ENCODE assay signal across 8 mouse cellular contexts in genomic region chr5:53049046-53049445, GRCm38 (mm10). TPM values are rescaled to one million over a fixed set of nuclear protein-coding genes. Genes with fewer than 3 reads are reported as not detected.
DNase-seq lines count a peak whose midpoint lies in the region; ATAC-seq lines count a peak whose summit lies in the region.

No protein-coding gene starts in this region.

- H3K4me1 ChIP-seq in heart, embryonic 12.5 days (replicated peaks), result peaks cover 5% of the 10 kb centered on the region
- H3K4me1 ChIP-seq in embryonic facial prominence, embryonic 14.5 days (ENCODE audit: control insufficient read depth, insufficient read depth, low read length), result no peaks in the 10 kb centered on the region
- peaks cover 19% of the 10 kb centered on the region for H3K4me1 ChIP-seq in lung, embryonic 15.5 days
- no peaks in the 10 kb centered on the region for H3K4me1 ChIP-seq in stomach, embryonic 15.5 days

- no peak overlapping the region for H3K27ac ChIP-seq in heart, embryonic 12.5 days (ENCODE audit: poor library complexity, severe bottlenecking)
- H3K27ac ChIP-seq in embryonic facial prominence, embryonic 14.5 days (replicated peaks; ENCODE audit: low read depth, low read length), result no peak overlapping the region
- H3K27ac ChIP-seq in lung, embryonic 15.5 days, result no peak overlapping the region
- H3K27ac ChIP-seq in stomach, embryonic 15.5 days, result no peak overlapping the region

- H3K4me3 ChIP-seq in heart, embryonic 12.5 days, result peak overlapping the region; percentile 45
- peak overlapping the region; percentile 32 for H3K4me3 ChIP-seq in embryonic facial prominence, embryonic 14.5 days (ENCODE audit: low read depth, low read length)
- peak overlapping the region; percentile 33 for H3K4me3 ChIP-seq in lung, embryonic 15.5 days
- peak overlapping the region; percentile 31 for H3K4me3 ChIP-seq in stomach, embryonic 15.5 days (replicated peaks)

- intact Hi-C loops in heart, postnatal 36 days (cut with DNase I), result no loop called here

- H3K9me3 ChIP-seq in heart, embryonic 12.5 days (replicated peaks), result no peaks in the 10 kb centered on the region
- no peaks in the 10 kb centered on the region for H3K9me3 ChIP-seq in embryonic facial prominence, embryonic 14.5 days (ENCODE audit: control insufficient read depth, low read length)
- H3K9me3 ChIP-seq in lung, embryonic 15.5 days, result no peaks in the 10 kb centered on the region
- no peaks in the 10 kb centered on the region for H3K9me3 ChIP-seq in stomach, embryonic 15.5 days

- under 1% methylated on average over 39 of the region's 39 CpGs for WGBS in heart, embryonic 12.5 days
- 0% methylated on average over 14 of the region's 39 CpGs for WGBS in embryonic facial prominence, embryonic 14.5 days
- WGBS in lung, embryonic 15.5 days, result 1% methylated on average over 38 of the region's 39 CpGs
- WGBS in stomach, embryonic 15.5 days, result 1% methylated on average over 39 of the region's 39 CpGs

- no peak for DNase-seq in heart, postnatal 36 days
- peak; percentile 48 for DNase-seq in embryonic facial prominence, embryonic 14.5 days (ENCODE audit: low spot score)
- peak; percentile 27 for DNase-seq in kidney, adult 9 months
- no peak for DNase-seq in T-cell, adult 2 months (ENCODE audit: low spot score)

- peak overlapping the region; percentile 21; the same call in 1 of the 2 replicates for H3K9ac ChIP-seq in heart, embryonic 12.5 days
- peak overlapping the region; percentile 48; the same call in 1 of the 2 replicates for H3K9ac ChIP-seq in embryonic facial prominence, embryonic 14.5 days (ENCODE audit: low read depth, low read length)
- peak overlapping the region; percentile 28; the same call in 1 of the 2 replicates for H3K9ac ChIP-seq in lung, embryonic 15.5 days
- H3K9ac ChIP-seq in stomach, embryonic 15.5 days, result 0 out of 2 replicates have a peak overlapping the region, but pooled peaks have one; percentile 16

- peaks cover 42% of the 10 kb centered on the region for H3K27me3 ChIP-seq in heart, embryonic 12.5 days (replicated peaks)
- peaks cover 24% of the 10 kb centered on the region for H3K27me3 ChIP-seq in embryonic facial prominence, embryonic 14.5 days (replicated peaks; ENCODE audit: control insufficient read depth, insufficient read depth, low read length)
- peaks cover 23% of the 10 kb centered on the region for H3K27me3 ChIP-seq in lung, embryonic 15.5 days
- H3K27me3 ChIP-seq in stomach, embryonic 15.5 days (replicated peaks), result peaks cover 14% of the 10 kb centered on the region; the same call in 1 of the 2 replicates

- ATAC-seq in heart, embryonic 12.5 days (ENCODE audit: insufficient number of reproducible peaks, low FRiP score), result 0 out of 2 replicates have a peak, but pooled peaks have one; percentile 39
- peak; percentile 85 for ATAC-seq in embryonic facial prominence, embryonic 14.5 days (ENCODE audit: low read depth)
- ATAC-seq in lung, embryonic 15.5 days (ENCODE audit: borderline replicate concordance, extremely low read depth, low FRiP score, low TSS enrichment), result peak; percentile 79
- peak; percentile 80 for ATAC-seq in stomach, embryonic 15.5 days (ENCODE audit: insufficient read depth, low FRiP score, low read depth)
- no peak for ATAC-seq in erythroid progenitor cell, adult 5-6 weeks (replicated peaks; ENCODE audit: low FRiP score, poor library complexity, severe bottlenecking)

- H3K4me2 ChIP-seq in heart, embryonic 12.5 days, result peak overlapping the region; percentile 83
- H3K4me2 ChIP-seq in embryonic facial prominence, embryonic 14.5 days (ENCODE audit: low read depth, low read length), result peak overlapping the region; percentile 61
- H3K4me2 ChIP-seq in lung, embryonic 15.5 days, result peak overlapping the region; percentile 71
- peak overlapping the region; percentile 64 for H3K4me2 ChIP-seq in stomach, embryonic 15.5 days

- H3K36me3 ChIP-seq in heart, embryonic 12.5 days, result no peaks in the 10 kb centered on the region
- no peaks in the 10 kb centered on the region for H3K36me3 ChIP-seq in embryonic facial prominence, embryonic 14.5 days (ENCODE audit: control insufficient read depth, insufficient read depth, low read length)
- H3K36me3 ChIP-seq in lung, embryonic 15.5 days, result no peaks in the 10 kb centered on the region
- no peaks in the 10 kb centered on the region for H3K36me3 ChIP-seq in stomach, embryonic 15.5 days

RNA-seq across cellular contexts. Expression of gene Slc34a2, which starts 11.2 kb away (rescaled TPM):
- not detected in 2 replicates for polyA plus RNA-seq in heart, embryonic 12.5 days (2016; fragmentation: Nextera tagmentation; extraction: Ambion mirVana)
- total RNA-seq in heart, postnatal 36 days (2021), result under 1 TPM in 1 of 2 experiments, not detected in 1; 0.05 TPM
- 0.34 and 0.72 TPM in 2 replicates for polyA plus RNA-seq in embryonic facial prominence, embryonic 14.5 days (2014; fragmentation: Nextera tagmentation; extraction: Ambion mirVana)
- 11.8 and 19.7 TPM in 2 replicates for polyA plus RNA-seq in lung, embryonic 15.5 days (2015; fragmentation: Nextera tagmentation; extraction: Ambion mirVana)
- polyA plus RNA-seq in stomach, embryonic 15.5 days (2015; fragmentation: Nextera tagmentation; extraction: Ambion mirVana), result 1.4 and 3.8 TPM in 2 replicates
- total RNA-seq in erythroid progenitor cell, adult 5-6 weeks (2015; ENCODE audit: low replicate concordance), result not detected in 2 replicates
- total RNA-seq in erythroid progenitor cell, adult 5-6 weeks (2017; ENCODE audit: low replicate concordance), result not detected in 2 replicates

Comparison
In these comparisons a context has a peak if more than half of its experiments do, and no peak if none do; other contexts are left out.
1. DNase-seq: peak in embryonic facial prominence, embryonic 14.5 days (single experiment) and kidney, adult 9 months (single experiment); none in heart, postnatal 36 days (0 of 2) and T-cell, adult 2 months (single experiment).
2. Peak in every context shown above with its lines, with median percentiles within 50 percentile points of each other: H3K4me2 ChIP-seq, H3K4me3 ChIP-seq and H3K9ac ChIP-seq.